Mouse (Mus musculus) lung, embryonic 14.5 days (tissue): ENCODE measurements around the gene Fgfr2. TPM values are rescaled to one million over a fixed set of nuclear protein-coding genes. Genes with fewer than 3 reads are reported as not detected.
A peak's percentile ranks its signal among the peaks of the same experiment; 100 is the strongest.

Experiments
- ATAC-seq: fragments of 200-750 bp; cut with Nextera tagmentation; 2 replicates; pipeline ENCODE4 v1.8.0; 2017; ENCODE audit warnings: mild to moderate bottlenecking, moderate TSS enrichment, moderate library complexity; ENCODE audit not compliant: insufficient read depth
- DNase-seq: peaks from one replicate; pipeline ENCODE4 v3.0.0-alpha.2; 2015
- H3K27ac ChIP-seq: fragments of 300-500 bp; sonication (generic); 2 replicates; pipeline ENCODE4 v1.5.1; 2014; ENCODE audit warnings: low read depth, mild to moderate bottlenecking, moderate library complexity
- H3K27me3 ChIP-seq: fragments of 300-500 bp; sonication (generic); 2 replicates; pipeline ENCODE4 v1.6.1; 2014; ENCODE audit warnings: low read length, control low read depth; ENCODE audit not compliant: insufficient read depth
- H3K36me3 ChIP-seq: fragments of 300-500 bp; sonication (generic); 2 replicates; pipeline ENCODE4 v1.6.1; 2014; ENCODE audit warnings: control low read depth; ENCODE audit not compliant: insufficient read depth
- H3K4me1 ChIP-seq: fragments of 300-500 bp; sonication (generic); 2 replicates; pipeline ENCODE4 v1.6.1; 2014; ENCODE audit warnings: antibody characterized with exemption, control low read depth; ENCODE audit not compliant: insufficient read depth
- H3K4me2 ChIP-seq: fragments of 300-500 bp; sonication (generic); 2 replicates; pipeline ENCODE4 v1.6.1; 2014; ENCODE audit warnings: mild to moderate bottlenecking
- H3K4me3 ChIP-seq: fragments of 300-500 bp; sonication (generic); 2 replicates; pipeline ENCODE4 v1.5.1; 2014; ENCODE audit warnings: low read depth, low read length
- H3K9ac ChIP-seq: fragments of 300-500 bp; sonication (generic); 2 replicates; pipeline ENCODE4 v1.6.1; 2014
- H3K9me3 ChIP-seq: fragments of 300-500 bp; sonication (generic); 2 replicates; pipeline ENCODE4 v1.6.1; 2016; ENCODE audit warnings: low read depth, low read length, control low read depth
- CTCF ChIP-seq: IDR thresholded peaks from 2 replicates; pipeline ENCODE4 v1.5.1; 2016; ENCODE audit warnings: antibody characterized with exemption, low read depth
- WGBS: fragments of 180-500 bp; shearing (Covaris S2); extraction: QIAGEN DNeasy Blood & Tissue Kit; methylation state at CpG from one replicate; pipeline ENCODE4 v1.1.7; 2014; 5-methylcytosine and 5-hydroxymethylcytosine counted together
- polyA plus RNA-seq: library from polyadenylated mRNA; unstranded; fragments of >200 nt; fragmentation: Nextera tagmentation; extraction: Ambion mirVana; gene quantifications from 2 replicates; pipeline ENCODE4 v1.2.1, GENCODE M21; 2014

Gene Fgfr2
- polyA plus RNA-seq, 1 experiment from 2014 or later = 179 TPM

DNA sequence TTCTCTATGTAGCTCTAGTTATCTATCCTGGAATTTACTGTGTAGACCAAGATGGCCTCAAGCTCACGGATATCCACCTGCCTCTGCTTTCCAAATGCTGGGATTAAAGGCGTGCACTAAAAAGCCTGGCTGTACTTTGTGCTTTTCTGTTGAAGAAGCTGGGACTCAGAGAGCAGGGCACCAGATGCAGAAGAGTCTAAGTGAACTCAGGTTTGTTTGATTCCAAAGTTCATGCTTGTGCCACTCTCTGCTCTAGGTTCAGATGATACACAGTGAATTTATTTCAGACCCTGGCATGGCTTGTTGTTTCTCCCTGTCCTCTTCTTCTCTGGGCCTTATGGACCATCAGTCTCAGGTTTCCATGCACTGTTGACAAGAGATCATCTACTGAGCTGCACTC lies 197.9 kb downstream of the Fgfr2 start:
- H3K4me1 ChIP-seq = 0 out of 2 replicates have a peak, but pooled peaks cover 2% of the 10 kb centered on the region
- H3K4me2 ChIP-seq = no peak overlapping the region
- H3K36me3 ChIP-seq = no peaks in the 10 kb centered on the region
- 76% methylated on average over 2 of the region's 2 CpGs for WGBS
- no peaks in the 10 kb centered on the region for H3K27me3 ChIP-seq
- DNase-seq (no peak), ATAC-seq (no peak)
- no peak overlapping the region for H3K27ac ChIP-seq
- H3K9me3 ChIP-seq = no peaks in the 10 kb centered on the region
- TF ChIP-seq CTCF = no peak
- H3K4me3 ChIP-seq = no peak overlapping the region
- no peak overlapping the region for H3K9ac ChIP-seq

DNA sequence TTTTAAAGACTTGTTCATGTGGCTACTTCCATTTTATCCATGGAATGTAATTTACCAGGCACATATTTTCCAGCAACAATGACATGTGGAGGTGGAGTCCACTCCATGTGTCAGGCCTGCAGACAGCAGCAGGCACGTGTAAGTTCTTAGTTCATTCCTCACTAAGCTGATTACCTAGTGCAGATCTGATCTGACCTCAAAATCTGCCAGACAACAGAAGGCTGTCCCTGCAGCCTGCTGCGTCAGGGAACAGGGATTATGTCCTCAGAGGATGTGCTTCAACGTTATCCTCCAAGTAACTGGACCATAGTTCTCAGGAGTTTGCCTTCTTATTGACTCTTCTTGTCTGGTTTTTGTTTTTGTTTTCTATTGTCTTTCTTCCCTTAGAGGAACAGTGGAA lies 201.2 kb downstream of the Fgfr2 start:
- TF ChIP-seq CTCF = no peak
- no peak for DNase-seq
- no peak for ATAC-seq
- Histone ChIP-seq H3K4me3 (no peak overlapping the region), H3K27me3 (no peaks in the 10 kb centered on the region), H3K9ac (no peak overlapping the region), H3K9me3 (no peaks in the 10 kb centered on the region), H3K36me3 (no peaks in the 10 kb centered on the region), H3K4me2 (no peak overlapping the region), H3K4me1 (no peaks in the 10 kb centered on the region), H3K27ac (no peak overlapping the region)
- WGBS = 41% methylated on average over 3 of the region's 3 CpGs

DNA sequence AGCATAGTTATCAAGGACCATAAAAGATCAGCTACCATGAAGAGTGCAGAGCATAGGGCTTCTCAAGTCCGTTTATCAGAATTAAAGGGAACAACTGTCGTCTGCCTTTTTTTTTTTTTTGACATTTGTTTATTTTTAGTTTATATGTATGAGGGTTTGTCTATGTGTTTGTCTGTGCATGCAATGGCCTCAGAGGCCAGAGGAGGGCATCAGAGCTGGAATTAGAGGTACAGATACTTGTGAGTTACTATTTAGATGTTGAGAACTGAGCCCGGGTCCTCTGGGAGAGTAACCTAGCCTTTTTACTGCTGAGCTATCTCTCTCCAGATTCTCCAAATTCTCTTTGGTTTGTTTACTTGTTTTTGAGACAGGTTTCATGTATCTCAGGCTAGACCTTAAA lies 219.4 kb downstream of the Fgfr2 start:
- WGBS = 54% methylated on average over 3 of the region's 3 CpGs
- DNase-seq = no peak

DNA sequence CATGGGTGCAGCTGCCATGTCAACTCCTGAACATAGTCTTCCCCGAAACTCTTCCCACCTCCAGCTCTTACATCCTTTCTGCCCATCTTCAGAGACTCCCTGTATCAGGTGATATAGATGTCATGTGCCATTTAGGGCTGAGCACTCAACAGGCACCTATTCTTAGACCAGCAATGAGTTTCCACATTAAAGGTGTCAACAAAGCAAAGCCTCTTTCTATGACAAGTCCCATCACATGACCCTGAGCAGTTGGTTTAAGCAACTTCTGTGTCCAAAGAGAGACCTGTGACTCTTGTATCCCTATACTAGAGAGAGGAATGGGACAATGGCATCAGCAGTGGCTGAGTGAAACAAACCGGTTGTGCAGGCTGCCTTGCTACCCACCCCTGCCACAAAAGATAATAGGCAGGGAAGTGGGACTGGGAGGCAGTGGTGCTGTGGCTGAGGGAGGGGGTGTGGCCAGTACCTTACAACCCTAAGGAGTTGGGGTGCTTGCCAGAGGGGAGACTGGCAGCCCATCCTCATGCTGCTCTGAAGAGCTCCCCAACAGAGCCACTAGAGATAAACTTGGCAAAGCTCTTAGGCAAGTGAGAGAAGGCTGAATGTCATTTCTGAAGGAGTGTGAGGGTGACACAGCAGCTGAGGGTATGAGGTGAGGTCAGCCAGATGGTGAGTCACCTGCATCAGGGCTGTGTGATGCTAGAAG lies 222.2 kb downstream of the Fgfr2 start:
- TF ChIP-seq CTCF = no peak
- H3K9ac ChIP-seq = no peak overlapping the region
- ATAC-seq (peak; percentile 70), DNase-seq (peak; percentile 14)
- no peaks in the 10 kb centered on the region for H3K4me1 ChIP-seq
- H3K4me3 ChIP-seq = no peak overlapping the region
- H3K27ac ChIP-seq = no peak overlapping the region
- no peak overlapping the region for H3K4me2 ChIP-seq
- WGBS = 37% methylated on average over 2 of the region's 2 CpGs
- no peaks in the 10 kb centered on the region for H3K9me3 ChIP-seq
- H3K36me3 ChIP-seq = no peaks in the 10 kb centered on the region
- no peaks in the 10 kb centered on the region for H3K27me3 ChIP-seq

More for the DNA sequence above, 219.4 kb downstream of the Fgfr2 start:
- no peaks in the 10 kb centered on the region for H3K36me3 ChIP-seq
- ATAC-seq = no peak
- H3K27ac ChIP-seq = no peak overlapping the region
- no peak for TF ChIP-seq CTCF
- no peak overlapping the region for H3K4me3 ChIP-seq
- peaks cover 4% of the 10 kb centered on the region; the same call in 1 of the 2 replicates for H3K9me3 ChIP-seq
- no peak overlapping the region for H3K9ac ChIP-seq
- H3K27me3 ChIP-seq = no peaks in the 10 kb centered on the region
- H3K4me1 ChIP-seq = no peaks in the 10 kb centered on the region
- no peak overlapping the region for H3K4me2 ChIP-seq

- WGBS = 90% methylated on average over 2 of the region's 2 CpGs
- ATAC-seq = no peak
- H3K4me3 ChIP-seq = no peak overlapping the region
- no peaks in the 10 kb centered on the region for H3K4me1 ChIP-seq
- H3K4me2 ChIP-seq = no peak overlapping the region
- no peaks in the 10 kb centered on the region for H3K36me3 ChIP-seq
- no peak for DNase-seq
- H3K27ac ChIP-seq = no peak overlapping the region
- peak; percentile 62 for TF ChIP-seq CTCF
- H3K9me3 ChIP-seq = no peaks in the 10 kb centered on the region
- no peak overlapping the region for H3K9ac ChIP-seq
- no peaks in the 10 kb centered on the region for H3K27me3 ChIP-seq
These were observed 224.9 kb downstream of the Fgfr2 start for GRCm38 (mm10) chr7:132898234-132898633.

DNA sequence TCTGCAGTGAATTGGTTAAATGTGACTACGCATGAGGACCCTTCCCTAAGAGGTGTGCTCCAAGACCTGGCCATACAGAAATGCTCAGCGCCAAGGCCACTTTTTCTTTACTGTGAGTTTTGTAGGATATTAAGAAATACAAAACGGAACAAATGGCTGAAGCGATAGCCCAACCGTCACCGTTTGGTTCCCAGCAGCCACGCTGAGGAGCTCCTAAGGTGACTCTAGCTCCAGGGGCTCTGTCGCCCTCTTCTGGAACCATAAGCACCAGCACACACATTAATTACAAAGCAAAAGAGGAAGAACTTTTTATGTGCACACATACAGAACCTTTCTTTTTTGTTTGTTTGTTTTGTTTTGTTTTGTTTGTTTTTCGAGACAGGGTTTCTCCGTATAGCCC lies 225.9 kb downstream of the Fgfr2 start:
- ATAC-seq = no peak
- DNase-seq = no peak
- H3K4me3 ChIP-seq = no peak overlapping the region
- H3K9me3 ChIP-seq = no peaks in the 10 kb centered on the region
- no peaks in the 10 kb centered on the region for H3K27me3 ChIP-seq
- H3K9ac ChIP-seq = no peak overlapping the region
- H3K4me2 ChIP-seq = no peak overlapping the region
- WGBS = 81% methylated on average over 10 of the region's 10 CpGs
- H3K27ac ChIP-seq = no peak overlapping the region
- H3K4me1 ChIP-seq = no peaks in the 10 kb centered on the region
- no peak for TF ChIP-seq CTCF
- H3K36me3 ChIP-seq = no peaks in the 10 kb centered on the region

DNA sequence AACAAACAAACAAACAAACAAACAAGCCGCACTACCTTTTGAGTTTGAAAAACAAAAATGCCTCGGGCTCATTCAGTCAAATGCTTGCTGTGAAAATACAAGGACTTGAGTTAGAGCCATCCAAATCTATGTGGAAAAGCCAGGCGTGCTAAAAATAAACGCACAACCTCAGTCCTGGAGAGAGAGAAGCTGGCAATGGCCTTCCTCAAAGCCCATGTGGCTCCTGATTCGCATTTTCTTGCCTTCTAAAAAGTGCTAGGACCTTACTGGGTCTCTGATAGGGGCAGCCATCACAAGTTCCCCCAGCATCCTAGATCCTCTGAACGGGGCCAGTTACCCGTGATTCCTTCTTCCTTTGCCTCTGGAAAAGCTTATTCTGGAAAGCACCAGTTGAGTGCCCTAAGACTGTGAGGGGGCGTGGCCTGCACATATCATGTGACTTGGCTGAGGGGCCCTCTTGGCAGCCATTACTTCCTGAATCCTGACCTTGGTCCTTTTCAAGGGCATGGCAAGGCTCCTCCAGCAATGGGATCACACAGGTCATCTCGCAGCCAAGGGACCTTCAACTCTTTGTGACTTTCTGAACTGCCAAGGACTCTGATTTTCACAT lies 226.8 kb downstream of the Fgfr2 start:
- 81% methylated on average over 9 of the region's 9 CpGs for WGBS

More for the DNA sequence above, 226.8 kb downstream of the Fgfr2 start:
- H3K4me2 ChIP-seq = no peak overlapping the region
- H3K27ac ChIP-seq = no peak overlapping the region
- H3K9ac ChIP-seq = no peak overlapping the region
- no peaks in the 10 kb centered on the region for H3K36me3 ChIP-seq
- H3K9me3 ChIP-seq = no peaks in the 10 kb centered on the region
- TF ChIP-seq CTCF = no peak
- ATAC-seq (no peak), DNase-seq (no peak)
- H3K4me3 ChIP-seq = no peak overlapping the region
- H3K4me1 ChIP-seq = no peaks in the 10 kb centered on the region
- no peaks in the 10 kb centered on the region for H3K27me3 ChIP-seq
